Mouse (Mus musculus) liver, embryonic 16.5 days (tissue): ENCODE data around the gene Qser1. TPM values are rescaled to one million over a fixed set of nuclear protein-coding genes. Genes with fewer than 3 reads are reported as not detected.

Experiments used
- ATAC-seq: fragments of 200-750 bp; cut with Nextera tagmentation; 2 replicates; pipeline ENCODE4 v1.8.0; 2017; ENCODE audit warnings: low read depth, mild to moderate bottlenecking, moderate number of reproducible peaks, moderate library complexity
- H3K27ac ChIP-seq: fragments of 300-500 bp; sonication (generic); 2 replicates; pipeline ENCODE4 v1.5.1; 2014; ENCODE audit warnings: mild to moderate bottlenecking, low read length
- H3K27me3 ChIP-seq: fragments of 300-500 bp; sonication (generic); 2 replicates; pipeline ENCODE4 v1.6.1; 2014; ENCODE audit warnings: low read depth, low read length, mixed read lengths; ENCODE audit not compliant: control insufficient read depth, insufficient read depth
- H3K36me3 ChIP-seq: fragments of 300-500 bp; sonication (generic); 2 replicates; pipeline ENCODE4 v1.6.1; 2014; ENCODE audit warnings: mild to moderate bottlenecking; ENCODE audit not compliant: control insufficient read depth, insufficient read depth
- H3K4me1 ChIP-seq: fragments of 300-500 bp; sonication (generic); 2 replicates; pipeline ENCODE4 v1.6.1; 2014; ENCODE audit warnings: low read depth, low read length, mixed read lengths; ENCODE audit not compliant: control insufficient read depth
- H3K4me2 ChIP-seq: fragments of 300-500 bp; sonication (generic); 2 replicates; pipeline ENCODE4 v1.6.1; 2014; ENCODE audit warnings: low read depth, low read length, mixed read lengths
- H3K4me3 ChIP-seq: fragments of 300-500 bp; sonication (generic); 2 replicates; pipeline ENCODE4 v1.5.1; 2014; ENCODE audit warnings: low read depth, mild to moderate bottlenecking, low read length
- H3K9ac ChIP-seq: fragments of 300-500 bp; sonication (generic); 2 replicates; pipeline ENCODE4 v1.6.1; 2014; ENCODE audit warnings: low read depth, low read length
- H3K9me3 ChIP-seq: fragments of 300-500 bp; sonication (generic); replicated peaks from 2 replicates; pipeline ENCODE4 v1.6.1; 2016; ENCODE audit warnings: low read length; ENCODE audit not compliant: control insufficient read depth
- WGBS: fragments of 180-500 bp; shearing (Covaris S2); extraction: QIAGEN DNeasy Blood & Tissue Kit; methylation state at CpG from one replicate; pipeline ENCODE4 v1.1.7; 2014; ENCODE audit not compliant: insufficient replicate concordance; 5-methylcytosine and 5-hydroxymethylcytosine counted together
- polyA plus RNA-seq: library from polyadenylated mRNA; unstranded; fragments of >200 nt; fragmentation: Nextera tagmentation; extraction: Ambion mirVana; gene quantifications from 2 replicates; pipeline ENCODE4 v1.2.1, GENCODE M21; 2015

Qser1 gene
- polyA plus RNA-seq, 1 experiment from 2014 or later: 1.7 TPM

GRCm38 (mm10) chr2:104743160-104743559 lies 73.4 kb downstream of the Qser1 start:
- Histone ChIP-seq H3K27me3 (peaks cover 26% of the 10 kb centered on the region), H3K4me2 (peak overlapping the region; percentile 73), H3K9me3 (no peaks in the 10 kb centered on the region), H3K4me1 (no peaks in the 10 kb centered on the region; the same call in 1 of the 2 replicates), H3K27ac (peak overlapping the region; percentile 78), H3K36me3 (no peaks in the 10 kb centered on the region), H3K9ac (no peak overlapping the region; the same call in 1 of the 2 replicates), H3K4me3 (peak overlapping the region; percentile 67)
- peak; percentile 38 for ATAC-seq
- WGBS: 16% methylated on average over 7 of the region's 7 CpGs

DNA sequence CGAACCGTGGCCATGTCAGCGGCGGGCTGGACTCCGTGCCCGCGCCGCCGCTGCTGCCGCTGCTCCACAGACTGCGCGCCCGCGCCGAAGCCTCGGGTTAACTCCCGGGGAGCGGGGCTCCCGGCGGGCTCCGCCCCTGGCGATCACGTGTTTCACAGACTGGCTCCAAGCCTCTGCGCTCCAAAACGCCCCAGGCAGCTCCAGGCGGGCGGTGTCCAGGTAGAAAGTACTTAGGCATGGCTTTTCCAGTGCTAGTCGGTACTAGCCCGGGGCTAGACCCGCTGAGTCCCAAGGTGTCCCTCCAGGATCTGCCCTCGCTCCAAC lies 73.9 kb downstream of the Qser1 start, which contains the start of gene Depdc7:
Gene Depdc7 (minus strand): TSS at position 138 of the 324 bp plus-strand sequence.
- H3K36me3 ChIP-seq: no peaks in the 10 kb centered on the region
- H3K4me2 ChIP-seq: peak within 1 kb of the TSS; percentile 73
- peak within 1 kb of the TSS; percentile 67 for H3K4me3 ChIP-seq
- WGBS: 0% methylated on average over 31 of the region's 31 CpGs
- peak within 1 kb of the TSS; percentile 64 for H3K9ac ChIP-seq
- H3K9me3 ChIP-seq: no peaks in the 10 kb centered on the region
- peaks cover 26% of the 10 kb centered on the region for H3K27me3 ChIP-seq
- H3K27ac ChIP-seq: peak within 1 kb of the TSS; percentile 78
- H3K4me1 ChIP-seq: no peaks in the 10 kb centered on the region; the same call in 1 of the 2 replicates
- ATAC-seq: peak; percentile 90

- peaks cover 26% of the 10 kb centered on the region for H3K27me3 ChIP-seq
- peak overlapping the region; percentile 67 for H3K4me3 ChIP-seq
- 5% methylated on average over 44 of the region's 46 CpGs for WGBS
- H3K27ac ChIP-seq: peak overlapping the region; percentile 54
- no peaks in the 10 kb centered on the region for H3K36me3 ChIP-seq
- H3K4me1 ChIP-seq: no peaks in the 10 kb centered on the region; the same call in 1 of the 2 replicates
- no peaks in the 10 kb centered on the region for H3K9me3 ChIP-seq
- peak overlapping the region; percentile 64 for H3K9ac ChIP-seq
- ATAC-seq: no peak; the same call in 1 of the 2 replicates
- H3K4me2 ChIP-seq: peak overlapping the region; percentile 73
These were observed 74.4 kb downstream of the Qser1 start for GRCm38 (mm10) chr2:104741896-104742740.

- Histone ChIP-seq H3K36me3 (no peaks in the 10 kb centered on the region), H3K27ac (no peak overlapping the region), H3K9ac (no peak overlapping the region), H3K4me2 (peak overlapping the region; percentile 73), H3K4me1 (no peaks in the 10 kb centered on the region; the same call in 1 of the 2 replicates), H3K27me3 (peaks cover 26% of the 10 kb centered on the region), H3K9me3 (no peaks in the 10 kb centered on the region), H3K4me3 (peak overlapping the region; percentile 67)
- WGBS: 44% methylated on average over 7 of the region's 7 CpGs
- no peak for ATAC-seq
These were observed 75.4 kb downstream of the Qser1 start for GRCm38 (mm10) chr2:104741015-104741758.

- no peak overlapping the region for H3K4me3 ChIP-seq
- peaks cover 26% of the 10 kb centered on the region for H3K27me3 ChIP-seq
- WGBS: 58% methylated on average over 7 of the region's 7 CpGs
- no peak overlapping the region for H3K9ac ChIP-seq
- H3K4me2 ChIP-seq: peak overlapping the region; percentile 73
- H3K4me1 ChIP-seq: no peaks in the 10 kb centered on the region; the same call in 1 of the 2 replicates
- no peak overlapping the region for H3K27ac ChIP-seq
- H3K36me3 ChIP-seq: no peaks in the 10 kb centered on the region
- ATAC-seq: no peak
- no peaks in the 10 kb centered on the region for H3K9me3 ChIP-seq
These were observed 76.2 kb downstream of the Qser1 start for GRCm38 (mm10) chr2:104740248-104740949.

GRCm38 (mm10) chr2:104739691-104740090 lies 76.9 kb downstream of the Qser1 start:
- 79% methylated on average over 2 of the region's 2 CpGs for WGBS
- Histone ChIP-seq H3K9me3 (no peaks in the 10 kb centered on the region), H3K36me3 (no peaks in the 10 kb centered on the region), H3K9ac (no peak overlapping the region), H3K4me3 (no peak overlapping the region), H3K27me3 (peaks cover 26% of the 10 kb centered on the region), H3K27ac (no peak overlapping the region), H3K4me2 (no peak overlapping the region), H3K4me1 (no peaks in the 10 kb centered on the region; the same call in 1 of the 2 replicates)
- ATAC-seq: no peak

DNA sequence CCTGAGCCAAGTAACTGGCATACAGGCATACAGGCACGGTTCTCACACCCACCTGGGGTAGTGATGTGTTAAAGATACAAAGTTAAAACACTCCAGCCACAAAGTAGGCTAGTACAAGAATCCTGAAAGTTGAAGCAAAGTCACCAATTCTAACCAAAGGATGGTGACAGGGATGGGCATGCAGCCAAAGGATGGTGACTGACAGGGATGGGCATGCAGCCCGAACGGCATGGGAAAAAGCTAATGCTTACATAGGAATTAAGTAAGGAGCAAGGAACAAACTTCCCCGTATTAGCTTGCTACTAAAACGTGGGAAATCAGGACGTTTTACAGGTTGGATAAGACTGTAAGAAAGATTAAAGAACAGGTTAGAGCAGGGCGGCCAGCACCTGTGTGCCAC lies 80.3 kb downstream of the Qser1 start:
- ATAC-seq: no peak
- no peak overlapping the region for H3K4me3 ChIP-seq
- no peaks in the 10 kb centered on the region for H3K36me3 ChIP-seq
- no peak overlapping the region for H3K4me2 ChIP-seq
- WGBS: 61% methylated on average over 7 of the region's 7 CpGs
- no peaks in the 10 kb centered on the region; the same call in 1 of the 2 replicates for H3K4me1 ChIP-seq
- H3K27ac ChIP-seq: no peak overlapping the region
- no peaks in the 10 kb centered on the region for H3K9me3 ChIP-seq
- no peak overlapping the region for H3K9ac ChIP-seq
- peaks cover 2% of the 10 kb centered on the region; the same call in 1 of the 2 replicates for H3K27me3 ChIP-seq

GRCm38 (mm10) chr2:104732562-104733256 lies 83.9 kb downstream of the Qser1 start:
- H3K4me2 ChIP-seq: no peak overlapping the region; the same call in 1 of the 2 replicates
- H3K4me3 ChIP-seq: no peak overlapping the region
- peak overlapping the region; percentile 45; the same call in 1 of the 2 replicates for H3K27ac ChIP-seq
- no peaks in the 10 kb centered on the region for H3K4me1 ChIP-seq
- H3K9ac ChIP-seq: no peak overlapping the region
- ATAC-seq: no peak
- no peaks in the 10 kb centered on the region for H3K9me3 ChIP-seq
- no peaks in the 10 kb centered on the region for H3K27me3 ChIP-seq
- no peaks in the 10 kb centered on the region for H3K36me3 ChIP-seq
- 45% methylated on average over 7 of the region's 7 CpGs for WGBS
